Mouse (Mus musculus) gastrocnemius, adult 2 months (tissue): Measurements from ENCODE around the gene Mospd3. TPM values are rescaled to one million over a fixed set of nuclear protein-coding genes. Genes with fewer than 3 reads are reported as not detected.

ENCODE experiments used
- DNase-seq: peaks from one replicate; pipeline ENCODE4 v3.0.0; 2022
- H3K27ac ChIP-seq: fragments of 200-600 bp; 2 replicates; pipeline ENCODE4 v1.8.1; 2022; ENCODE audit warnings: mild to moderate bottlenecking
- H3K4me3 ChIP-seq: fragments of 200-600 bp; 2 replicates; pipeline ENCODE4 v1.8.1; 2022; ENCODE audit warnings: mild to moderate bottlenecking, moderate library complexity
- CTCF ChIP-seq: fragments of 200-600 bp; IDR thresholded peaks from 2 replicates; pipeline ENCODE4 v1.8.1; 2022; ENCODE audit warnings: antibody characterized with exemption, mild to moderate bottlenecking, moderate library complexity
- intact Hi-C: fragments of 180-260 bp; cut with DNase I; formaldehyde crosslinking; loops from one replicate; pipeline ENCODE4 v1.15.1; 2025
- total RNA-seq, 2 experiments: library from RNA; stranded (reverse); gene quantifications; 2 replicates each; pipeline ENCODE4 v1.2.3; 2021

The Mospd3 gene
- total RNA-seq, 2 experiments from 2014 or later = 9.8 to 12.2 TPM

DNA sequence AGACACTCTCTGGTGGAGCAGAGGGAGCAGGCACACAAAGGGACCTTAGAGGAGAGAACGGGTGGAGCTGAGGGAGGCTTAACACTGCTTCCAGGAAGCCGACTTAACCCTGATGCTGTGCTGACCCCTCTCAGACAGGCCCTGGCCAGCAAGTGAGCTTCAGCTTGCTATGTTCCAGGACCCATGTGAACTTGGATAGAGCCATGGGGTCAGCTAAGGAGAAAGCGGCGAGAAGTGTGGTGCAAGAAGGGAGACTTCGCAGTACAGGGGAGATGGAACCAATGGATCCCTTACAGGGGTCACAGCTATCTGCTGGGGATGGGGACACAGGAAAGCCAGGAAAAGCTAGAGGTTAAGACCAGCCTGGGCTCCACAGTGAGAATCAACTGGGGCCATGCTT, 12.2 kb upstream of the Mospd3 start:
- Histone ChIP-seq H3K4me3 (peak overlapping the region; percentile 72), H3K27ac (peak overlapping the region; percentile 88)
- intact Hi-C loops = no loop called here
- no peak for TF ChIP-seq CTCF
- DNase-seq = peak; percentile 56

DNA sequence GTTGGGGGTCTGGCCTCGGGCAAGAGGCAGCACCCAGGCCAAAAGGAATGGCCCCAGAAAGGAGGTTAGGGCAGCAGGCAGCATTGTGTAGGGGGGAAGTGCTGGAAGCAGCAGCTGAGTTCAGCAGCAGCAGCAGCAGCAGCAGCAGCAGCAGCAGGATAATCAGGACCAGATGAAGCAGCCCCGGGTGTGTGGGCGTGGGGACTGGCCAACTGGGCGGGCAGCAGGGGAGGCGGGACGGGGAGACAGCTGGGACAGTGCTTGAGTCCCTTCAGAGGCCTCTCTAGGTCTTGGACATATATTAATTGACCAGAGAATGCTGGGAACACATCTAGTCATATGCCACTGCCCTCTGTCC, 10.4 kb upstream of the Mospd3 start:
- H3K4me3 ChIP-seq = peak overlapping the region; percentile 72
- intact Hi-C loops = no loop called here
- no peak for TF ChIP-seq CTCF
- H3K27ac ChIP-seq = peak overlapping the region; percentile 88
- peak; percentile 88 for DNase-seq

DNA sequence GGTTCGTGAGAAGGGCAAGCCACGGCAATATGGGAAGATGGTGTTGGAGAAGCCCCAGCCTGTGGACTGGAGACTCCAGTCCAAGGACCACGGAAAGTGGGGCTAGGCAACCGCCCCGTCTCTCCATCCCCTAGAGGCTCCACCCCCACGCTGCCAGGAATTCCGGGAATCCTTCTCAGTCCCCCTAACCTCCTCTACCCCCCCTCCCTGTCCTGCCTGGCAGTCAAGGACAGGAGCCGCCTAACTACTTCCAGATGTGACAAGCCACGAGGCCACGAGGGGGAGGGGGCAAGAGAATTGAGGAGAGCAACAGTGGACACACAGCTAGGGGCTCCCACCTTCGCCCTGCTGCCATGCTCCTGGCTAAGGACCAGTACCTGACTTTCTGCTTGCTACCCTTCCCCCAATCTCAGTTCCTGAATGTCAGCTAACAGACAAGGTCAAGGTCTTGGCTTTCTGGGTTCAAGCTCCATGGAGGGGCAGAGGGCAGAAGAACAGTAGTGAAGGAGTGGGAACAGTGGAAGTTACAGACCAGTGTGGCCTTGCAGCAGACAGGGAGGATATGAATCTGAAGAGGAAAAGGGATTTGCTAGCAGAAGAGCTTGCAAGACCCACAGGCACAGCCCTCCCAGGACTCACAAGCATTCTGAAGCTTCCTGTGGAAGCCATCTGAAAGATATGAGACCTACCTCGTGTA, 9.8 kb upstream of the Mospd3 start:
- H3K4me3 ChIP-seq = peak overlapping the region; percentile 72
- intact Hi-C loops = no loop called here
- peak overlapping the region; percentile 88 for H3K27ac ChIP-seq
- peak; percentile 91 for DNase-seq
- no peak for TF ChIP-seq CTCF

DNA sequence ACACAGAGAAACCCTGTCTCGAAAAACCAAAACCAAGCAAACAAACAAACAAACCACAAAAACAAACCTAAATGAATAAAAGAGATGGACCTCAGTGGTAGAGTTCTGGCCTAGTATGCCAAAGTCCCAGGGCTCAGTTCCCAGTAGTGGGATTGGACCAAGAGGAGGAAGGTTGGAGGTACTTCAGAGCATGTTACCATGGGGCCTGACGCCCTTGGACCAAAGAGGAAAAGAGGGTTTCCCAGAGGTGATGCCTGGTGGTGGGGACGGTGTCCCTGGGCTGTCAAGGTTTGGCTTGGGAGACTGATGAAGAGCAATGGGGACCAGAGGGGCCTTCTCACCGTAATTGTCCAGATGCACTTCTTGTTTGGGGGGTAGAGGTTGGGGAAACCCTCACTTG, 9.2 kb upstream of the Mospd3 start:
- Histone ChIP-seq H3K27ac (peak overlapping the region; percentile 88), H3K4me3 (peak overlapping the region; percentile 72)
- intact Hi-C loops = no loop called here
- TF ChIP-seq CTCF = no peak
- no peak for DNase-seq

DNA sequence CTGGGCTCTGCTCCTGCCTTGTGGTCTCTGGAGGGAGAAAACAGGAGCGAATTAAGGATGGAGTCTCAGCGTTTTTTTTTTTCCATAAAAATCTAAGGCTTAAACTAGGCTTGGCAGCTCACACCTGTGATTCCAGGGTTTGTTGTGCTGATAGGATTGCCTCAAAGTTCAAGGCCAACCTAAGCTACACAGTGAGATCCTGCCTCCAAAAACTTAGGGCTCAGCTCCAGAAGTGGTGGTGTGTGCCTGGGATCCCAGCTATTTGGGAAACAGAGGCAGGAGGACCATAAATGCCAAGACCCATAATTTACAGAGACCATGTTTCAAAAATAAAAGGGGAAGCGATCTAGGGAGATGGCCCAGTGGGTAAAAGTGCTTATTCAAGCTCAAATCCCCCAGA, 8.4 kb upstream of the Mospd3 start:
- no peak for DNase-seq
- intact Hi-C loops = no loop called here
- Histone ChIP-seq H3K4me3 (peak overlapping the region; percentile 72), H3K27ac (peak overlapping the region; percentile 88)
- no peak for TF ChIP-seq CTCF

DNA sequence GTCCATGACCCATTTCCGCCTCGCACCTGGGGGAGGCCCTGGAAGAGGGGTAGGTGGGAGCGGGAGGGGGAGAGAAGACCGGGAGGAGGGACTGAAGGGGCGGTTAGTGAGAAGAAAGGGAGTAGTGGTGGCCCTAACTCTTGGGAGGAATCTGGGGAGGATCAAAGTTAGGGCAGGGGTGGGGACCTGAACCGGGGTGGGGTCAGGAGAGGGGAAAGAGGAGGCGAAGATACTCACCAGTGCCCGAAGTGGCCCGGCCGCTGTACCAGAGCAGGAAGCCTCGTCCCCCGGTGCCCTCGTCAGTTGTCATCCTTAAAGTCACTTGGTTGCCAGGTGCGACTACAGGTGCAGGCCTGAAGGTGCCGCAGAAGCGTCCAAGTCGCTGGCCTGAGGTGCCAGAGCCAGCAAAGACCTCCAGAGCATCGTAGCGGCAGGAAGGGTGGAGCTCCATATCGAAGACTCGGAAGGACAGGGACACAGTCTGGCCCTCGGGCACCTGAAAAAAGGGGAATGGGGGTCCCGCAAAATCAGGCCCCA, 7.9 kb upstream of the Mospd3 start:
- H3K4me3 ChIP-seq = peak overlapping the region; percentile 72
- intact Hi-C loops = no loop called here
- TF ChIP-seq CTCF = no peak

DNA sequence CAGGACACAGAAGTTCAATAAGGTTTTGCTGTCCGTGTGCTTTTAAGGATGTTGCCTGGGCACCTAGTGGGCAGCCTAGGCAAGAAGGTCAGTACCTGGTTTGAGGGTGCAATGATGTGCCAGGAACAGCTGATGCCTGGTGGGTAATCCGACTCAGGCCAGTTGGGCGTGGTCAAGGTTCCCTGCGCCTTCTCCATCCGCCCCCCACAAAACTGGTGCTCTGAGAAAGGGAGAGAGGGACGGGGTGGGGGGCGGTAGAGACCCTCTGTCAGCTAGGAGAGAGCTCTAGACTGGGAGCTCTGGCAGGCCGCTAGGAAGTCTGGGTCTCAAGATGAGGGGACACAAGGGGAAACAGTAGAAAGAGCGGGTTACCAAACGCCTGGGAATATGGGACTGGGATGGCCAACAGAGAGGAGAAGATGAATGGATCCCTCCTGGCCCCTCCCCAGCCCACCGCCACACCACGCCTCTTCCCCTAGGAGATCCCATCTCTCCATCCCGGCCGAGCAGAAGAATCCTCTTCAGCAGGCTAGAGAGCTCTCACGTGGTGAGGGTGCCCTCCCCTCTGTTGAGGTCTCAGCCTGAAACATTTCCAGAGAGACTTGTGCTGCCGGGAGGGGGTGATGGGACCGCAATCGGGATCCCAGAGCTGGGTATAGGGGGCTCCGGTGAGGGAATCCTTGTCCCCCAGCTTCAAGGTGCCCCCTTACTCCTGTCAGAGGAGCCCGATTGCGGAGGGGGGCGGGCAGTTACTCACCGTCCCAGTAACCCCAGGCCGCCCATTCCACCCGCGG, 7.2 kb upstream of the Mospd3 start:
- no peak for DNase-seq
- intact Hi-C loops = no loop called here
- TF ChIP-seq CTCF = no peak
- H3K4me3 ChIP-seq = peak overlapping the region; percentile 72
- H3K27ac ChIP-seq = peak overlapping the region; percentile 88

More for the DNA sequence above, 7.9 kb upstream of the Mospd3 start:
- peak overlapping the region; percentile 88 for H3K27ac ChIP-seq
- DNase-seq = no peak

DNA sequence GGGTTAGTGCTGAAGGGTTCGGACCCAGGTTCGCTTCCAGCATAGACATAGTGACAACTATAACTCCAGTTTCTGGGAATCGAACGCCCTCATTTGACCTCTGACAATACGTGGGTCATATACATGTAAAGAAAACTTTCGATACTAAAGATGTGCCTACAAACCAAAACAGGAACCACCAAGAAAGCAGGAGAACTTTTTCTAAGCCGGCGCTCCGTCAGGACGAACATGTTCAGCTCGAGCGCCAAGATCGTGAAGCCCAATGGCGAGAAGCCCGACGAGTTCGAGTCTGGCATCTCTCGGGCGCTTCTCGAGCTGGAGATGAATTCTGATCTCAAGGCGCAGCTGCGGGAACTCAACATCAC, 489 bp upstream of the Mospd3 start:
- intact Hi-C loops = loop anchor here (1.0 to 5.0 kb wide), 3 partner anchors 27 to 99 kb away; partner anchors contain the start of genes Epo, Gnb2 and Pop7
- Histone ChIP-seq H3K27ac (peak overlapping the region; percentile 99), H3K4me3 (peak overlapping the region; percentile 82)
- TF ChIP-seq CTCF = no peak
- DNase-seq = peak; percentile 69

DNA sequence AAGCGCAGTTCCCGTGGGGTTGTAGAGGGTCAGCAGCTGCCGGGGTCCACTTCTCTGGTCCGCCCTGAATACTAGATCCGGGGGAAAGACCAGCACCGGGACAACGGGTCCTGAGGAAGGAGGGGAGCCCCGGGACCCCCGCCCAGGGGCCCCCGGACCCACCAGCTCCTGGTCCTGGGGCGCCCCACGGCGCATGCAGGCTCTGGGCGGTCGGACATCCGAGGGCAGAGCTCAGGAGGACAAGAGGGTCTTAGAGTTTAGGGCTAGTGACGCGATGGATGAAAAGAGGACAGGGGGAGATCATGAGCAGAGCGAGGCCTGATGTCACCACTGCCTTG, 608 bp downstream of the Mospd3 start:
- Histone ChIP-seq H3K27ac (peak overlapping the region; percentile 99), H3K4me3 (peak overlapping the region; percentile 82)
- no peak for TF ChIP-seq CTCF
- intact Hi-C loops = loop anchor here (5.0 kb wide), 2 partner anchors 68 to 98 kb away; partner anchors contain the start of genes Epo, Gnb2 and Pop7
- DNase-seq = no peak

DNA sequence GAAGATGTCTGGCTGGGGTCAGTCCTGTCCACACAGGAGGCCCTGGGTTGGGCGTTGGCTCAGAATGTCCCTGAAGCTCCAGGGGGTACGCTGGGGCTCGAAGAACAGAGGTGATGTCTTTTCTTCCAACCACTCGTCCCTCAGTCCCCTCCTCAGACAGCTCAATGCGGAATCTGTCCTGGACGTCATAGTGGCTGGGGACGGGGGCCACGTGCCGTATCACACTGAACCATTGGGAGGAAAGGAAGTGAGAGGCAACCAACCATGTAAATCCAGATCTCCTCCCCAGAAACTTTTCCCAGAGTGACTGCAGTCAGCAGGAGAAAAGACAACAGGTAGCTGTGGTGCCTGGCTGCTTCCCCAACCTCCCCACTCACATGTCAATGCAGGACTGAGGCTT, 1.3 kb downstream of the Mospd3 start:
- no peak for DNase-seq
- TF ChIP-seq CTCF = no peak
- Histone ChIP-seq H3K27ac (peak overlapping the region; percentile 99), H3K4me3 (peak overlapping the region; percentile 82)
- intact Hi-C loops = no loop called here

DNA sequence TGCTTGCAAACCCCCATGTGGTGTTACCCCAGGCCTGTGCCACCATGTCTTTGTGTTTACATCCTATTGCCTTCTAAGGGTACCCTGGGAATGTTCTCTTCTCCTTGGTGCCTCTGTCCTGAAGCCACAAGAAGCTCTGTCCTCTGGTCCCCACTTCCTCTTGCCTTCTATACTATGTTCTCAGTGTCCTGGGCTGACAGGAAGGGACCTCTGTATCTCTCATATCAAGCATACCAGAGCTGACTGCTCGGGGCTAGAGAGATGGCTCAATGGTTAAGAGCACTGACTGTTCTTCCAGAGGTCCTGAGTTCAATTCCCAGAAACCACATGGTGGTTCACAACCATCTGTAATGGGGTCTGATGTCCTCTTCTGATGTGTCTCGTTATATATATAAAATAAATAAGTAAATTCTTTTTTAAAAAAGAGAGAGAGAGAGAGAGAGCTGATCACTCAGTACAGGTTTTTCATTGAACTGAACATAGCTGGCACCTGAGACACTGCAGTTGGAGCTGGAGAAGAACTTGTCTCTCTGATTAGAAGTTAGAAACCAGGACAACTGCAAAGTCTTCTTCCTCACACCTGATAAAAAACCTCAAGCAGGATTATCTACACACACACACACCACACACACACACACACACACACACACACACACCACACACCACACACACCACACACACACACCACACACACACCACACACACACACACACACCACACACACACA, 2.6 kb downstream of the Mospd3 start:
- Histone ChIP-seq H3K4me3 (no peak overlapping the region), H3K27ac (no peak overlapping the region)
- DNase-seq = no peak
- no peak for TF ChIP-seq CTCF
- intact Hi-C loops = no loop called here

DNA sequence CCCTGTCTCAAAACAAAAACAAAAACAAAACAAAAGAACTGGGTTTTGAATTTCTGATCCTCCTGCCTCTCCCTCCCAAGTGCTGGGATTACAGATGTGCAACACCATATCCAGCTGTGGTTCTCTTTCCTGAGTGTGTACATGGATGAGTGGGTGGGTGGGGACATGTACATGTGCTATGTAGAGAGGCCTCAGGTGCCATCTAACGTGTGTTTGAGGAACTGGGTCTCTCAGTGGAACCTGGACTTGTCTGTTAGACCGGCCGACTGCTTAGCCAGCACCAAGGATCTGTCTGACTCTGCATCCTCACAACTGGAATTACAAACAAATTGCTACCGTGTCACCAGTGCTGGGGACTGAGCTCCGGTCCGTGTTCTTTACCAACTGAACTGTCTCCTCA, 3.2 kb downstream of the Mospd3 start:
- no peak for TF ChIP-seq CTCF
- no peak for DNase-seq
- H3K4me3 ChIP-seq = no peak overlapping the region
- intact Hi-C loops = no loop called here
- no peak overlapping the region for H3K27ac ChIP-seq
